Mouse (Mus musculus): ENCODE measurements around the gene Grik4.

- TF ChIP-seq CTCF (IDR thresholded peaks at IDR 0.05; ENCODE audit: extremely low read depth, insufficient read length, insufficient replicate concordance, low read depth, low read length) = no peak
- no peak for TF ChIP-seq POLR2A (IDR thresholded peaks at IDR 0.05; ENCODE audit: low read depth, low read length)
Measured at GRCm38 (mm10) chr9:42471214-42471613, 473.1 kb downstream of the Grik4 start.
